Mouse (Mus musculus) kidney, embryonic 15.5 days (tissue): ENCODE results near the gene Trp53bp1. TPM values are rescaled to one million over a fixed set of nuclear protein-coding genes. Genes with fewer than 3 reads are reported as not detected.

Source experiments
- ATAC-seq: fragments of 200-750 bp; cut with Nextera tagmentation; replicated peaks from 2 replicates; pipeline ENCODE4 v1.8.0; 2017; ENCODE audit warnings: moderate TSS enrichment; ENCODE audit not compliant: low FRiP score
- H3K27ac ChIP-seq: fragments of 300-500 bp; sonication (generic); 2 replicates; pipeline ENCODE4 v1.5.1; 2015; ENCODE audit warnings: mild to moderate bottlenecking, inconsistent platforms
- H3K27me3 ChIP-seq: fragments of 300-500 bp; sonication (generic); 2 replicates; pipeline ENCODE4 v1.6.1; 2015; ENCODE audit warnings: inconsistent platforms
- H3K36me3 ChIP-seq: fragments of 300-500 bp; sonication (generic); 2 replicates; pipeline ENCODE4 v1.6.1; 2015; ENCODE audit warnings: inconsistent platforms
- H3K4me1 ChIP-seq: fragments of 300-500 bp; sonication (generic); 2 replicates; pipeline ENCODE4 v1.6.1; 2015; ENCODE audit warnings: inconsistent platforms
- H3K4me2 ChIP-seq: fragments of 300-500 bp; sonication (generic); 2 replicates; pipeline ENCODE4 v1.6.1; 2015; ENCODE audit warnings: moderate library complexity, mild to moderate bottlenecking, inconsistent platforms
- H3K4me3 ChIP-seq: fragments of 300-500 bp; sonication (generic); replicated peaks from 2 replicates; pipeline ENCODE4 v1.5.1; 2015; ENCODE audit warnings: mild to moderate bottlenecking, inconsistent platforms
- H3K9ac ChIP-seq: fragments of 300-500 bp; sonication (generic); 2 replicates; pipeline ENCODE4 v1.6.1; 2015; ENCODE audit warnings: mild to moderate bottlenecking, inconsistent platforms
- H3K9me3 ChIP-seq: fragments of 300-500 bp; sonication (generic); replicated peaks from 2 replicates; pipeline ENCODE4 v1.6.1; 2016; ENCODE audit warnings: inconsistent platforms
- WGBS: fragments of 180-500 bp; shearing (Covaris S2); methylation state at CpG from one replicate; pipeline ENCODE4 v1.1.7; 2015; ENCODE audit warnings: mixed read lengths; 5-methylcytosine and 5-hydroxymethylcytosine counted together
- polyA plus RNA-seq: library from polyadenylated mRNA; unstranded; fragments of >200 nt; fragmentation: Nextera tagmentation; extraction: Ambion mirVana; gene quantifications from 2 replicates; pipeline ENCODE4 v1.2.1, GENCODE M21; 2015

The Trp53bp1 gene
- polyA plus RNA-seq, 1 experiment from 2014 or later = 73.7 TPM

- Histone ChIP-seq H3K9ac (no peak overlapping the region), H3K36me3 (no peaks in the 10 kb centered on the region), H3K27ac (peak overlapping the region; percentile 59), H3K4me3 (peak overlapping the region; percentile 48), H3K27me3 (peaks cover 60% of the 10 kb centered on the region), H3K4me1 (peaks cover 53% of the 10 kb centered on the region), H3K4me2 (peak overlapping the region; percentile 72), H3K9me3 (no peaks in the 10 kb centered on the region)
- 24% methylated on average over 4 of the region's 4 CpGs for WGBS
- no peak for ATAC-seq
Observed at GRCm38 (mm10) chr2:121294182-121294581, 23.0 kb upstream of the Trp53bp1 start.

- Histone ChIP-seq H3K4me2 (no peak overlapping the region), H3K27ac (no peak overlapping the region), H3K4me3 (no peak overlapping the region), H3K9me3 (no peaks in the 10 kb centered on the region), H3K36me3 (no peaks in the 10 kb centered on the region), H3K4me1 (peaks cover 51% of the 10 kb centered on the region), H3K9ac (no peak overlapping the region), H3K27me3 (peaks cover 61% of the 10 kb centered on the region)
- ATAC-seq = no peak
- WGBS = 64% methylated on average over 5 of the region's 5 CpGs
Observed at GRCm38 (mm10) chr2:121292316-121293013, 21.3 kb upstream of the Trp53bp1 start.

- H3K4me3 ChIP-seq = peak overlapping the region; percentile 43
- peak; percentile 59; the same call in 1 of the 2 replicates for ATAC-seq
- WGBS = 5% methylated on average over 36 of the region's 36 CpGs
- peaks cover 26% of the 10 kb centered on the region for H3K4me1 ChIP-seq
- H3K9ac ChIP-seq = peak overlapping the region; percentile 0; the same call in 1 of the 2 replicates
- no peaks in the 10 kb centered on the region for H3K36me3 ChIP-seq
- H3K9me3 ChIP-seq = no peaks in the 10 kb centered on the region
- peaks cover 41% of the 10 kb centered on the region for H3K27me3 ChIP-seq
- H3K27ac ChIP-seq = no peak overlapping the region
- peak overlapping the region; percentile 64 for H3K4me2 ChIP-seq
Observed at GRCm38 (mm10) chr2:121289730-121290540, 18.7 kb upstream of the Trp53bp1 start.

GRCm38 (mm10) chr2:121288901-121289729, 17.9 kb upstream of the Trp53bp1 start, which contains the start of gene Map1a:
TSS of gene Map1a (plus strand) at chr2:121289600.
- WGBS = under 1% methylated on average over 48 of the region's 48 CpGs
- Histone ChIP-seq H3K4me3 (peak within 1 kb of the TSS; percentile 43), H3K27me3 (peaks cover 38% of the 10 kb centered on the region), H3K9ac (peak within 1 kb of the TSS; percentile 0; the same call in 1 of the 2 replicates), H3K27ac (no peak within 1 kb of the TSS), H3K4me1 (peaks cover 17% of the 10 kb centered on the region), H3K9me3 (no peaks in the 10 kb centered on the region), H3K36me3 (no peaks in the 10 kb centered on the region), H3K4me2 (peak within 1 kb of the TSS; percentile 64)
- ATAC-seq = peak; percentile 97

GRCm38 (mm10) chr2:121287850-121288249, 16.6 kb upstream of the Trp53bp1 start:
- no peak overlapping the region for H3K4me3 ChIP-seq
- H3K9ac ChIP-seq = no peak overlapping the region
- peaks cover 36% of the 10 kb centered on the region for H3K27me3 ChIP-seq
- peaks cover 13% of the 10 kb centered on the region for H3K4me1 ChIP-seq
- H3K9me3 ChIP-seq = no peaks in the 10 kb centered on the region
- H3K4me2 ChIP-seq = no peak overlapping the region
- H3K27ac ChIP-seq = no peak overlapping the region
- 77% methylated on average over 2 of the region's 2 CpGs for WGBS
- ATAC-seq = no peak
- no peaks in the 10 kb centered on the region for H3K36me3 ChIP-seq

- ATAC-seq = no peak
- H3K9me3 ChIP-seq = no peaks in the 10 kb centered on the region
- peaks cover 28% of the 10 kb centered on the region for H3K36me3 ChIP-seq
- H3K27me3 ChIP-seq = no peaks in the 10 kb centered on the region
- peak overlapping the region; percentile 34; the same call in 1 of the 2 replicates for H3K9ac ChIP-seq
- H3K27ac ChIP-seq = peak overlapping the region; percentile 38; the same call in 1 of the 2 replicates
- peak overlapping the region; percentile 69 for H3K4me3 ChIP-seq
- H3K4me2 ChIP-seq = peak overlapping the region; percentile 71
- WGBS = 26% methylated on average over 4 of the region's 4 CpGs
- peaks cover 21% of the 10 kb centered on the region for H3K4me1 ChIP-seq
Observed at GRCm38 (mm10) chr2:121271928-121272516, 815 bp upstream of the Trp53bp1 start.

GRCm38 (mm10) chr2:121270521-121271235, 529 bp downstream of the Trp53bp1 start:
- peak overlapping the region; percentile 79 for H3K27ac ChIP-seq
- WGBS = under 1% methylated on average over 35 of the region's 35 CpGs
- peak overlapping the region; percentile 69 for H3K4me3 ChIP-seq
- H3K36me3 ChIP-seq = peaks cover 34% of the 10 kb centered on the region
- H3K9ac ChIP-seq = peak overlapping the region; percentile 75
- H3K27me3 ChIP-seq = no peaks in the 10 kb centered on the region
- ATAC-seq = peak; percentile 84
- peaks cover 21% of the 10 kb centered on the region for H3K4me1 ChIP-seq
- H3K4me2 ChIP-seq = peak overlapping the region; percentile 67
- no peaks in the 10 kb centered on the region for H3K9me3 ChIP-seq

- Histone ChIP-seq H3K4me3 (no peak overlapping the region), H3K9ac (no peak overlapping the region), H3K27ac (no peak overlapping the region), H3K9me3 (no peaks in the 10 kb centered on the region), H3K36me3 (peaks cover 51% of the 10 kb centered on the region), H3K4me2 (no peak overlapping the region), H3K27me3 (no peaks in the 10 kb centered on the region), H3K4me1 (peaks cover 21% of the 10 kb centered on the region)
- WGBS = 67% methylated on average over 8 of the region's 8 CpGs
- no peak for ATAC-seq
Observed at GRCm38 (mm10) chr2:121268446-121268845, 2.8 kb downstream of the Trp53bp1 start.

- no peak overlapping the region for H3K9ac ChIP-seq
- 94% methylated on average over 2 of the region's 2 CpGs for WGBS
- no peaks in the 10 kb centered on the region for H3K27me3 ChIP-seq
- no peak overlapping the region for H3K27ac ChIP-seq
- H3K4me1 ChIP-seq = no peaks in the 10 kb centered on the region
- no peaks in the 10 kb centered on the region for H3K9me3 ChIP-seq
- no peak overlapping the region for H3K4me3 ChIP-seq
- H3K36me3 ChIP-seq = peaks cover 95% of the 10 kb centered on the region
- H3K4me2 ChIP-seq = no peak overlapping the region
- ATAC-seq = no peak
Observed at GRCm38 (mm10) chr2:121249758-121250157, 21.4 kb downstream of the Trp53bp1 start.

GRCm38 (mm10) chr2:121244099-121244498, 27.1 kb downstream of the Trp53bp1 start:
- Histone ChIP-seq H3K4me2 (no peak overlapping the region), H3K9ac (no peak overlapping the region), H3K27me3 (no peaks in the 10 kb centered on the region), H3K9me3 (no peaks in the 10 kb centered on the region), H3K36me3 (peaks cover 87% of the 10 kb centered on the region), H3K4me1 (no peaks in the 10 kb centered on the region), H3K27ac (no peak overlapping the region), H3K4me3 (no peak overlapping the region)
- no peak for ATAC-seq
- WGBS = 94% methylated on average over 5 of the region's 5 CpGs

- H3K4me2 ChIP-seq = no peak overlapping the region
- H3K27ac ChIP-seq = no peak overlapping the region
- H3K27me3 ChIP-seq = no peaks in the 10 kb centered on the region
- H3K36me3 ChIP-seq = peaks cover 83% of the 10 kb centered on the region
- H3K9ac ChIP-seq = no peak overlapping the region
- no peak overlapping the region for H3K4me3 ChIP-seq
- no peaks in the 10 kb centered on the region for H3K9me3 ChIP-seq
- no peaks in the 10 kb centered on the region for H3K4me1 ChIP-seq
- WGBS = 92% methylated on average over 4 of the region's 4 CpGs
- ATAC-seq = no peak
Observed at GRCm38 (mm10) chr2:121239426-121239825, 31.8 kb downstream of the Trp53bp1 start.
